Mouse (Mus musculus) brown adipose tissue, adult 24 weeks (tissue): ENCODE results near the gene Atxn2. TPM values are rescaled to one million over a fixed set of nuclear protein-coding genes. Genes with fewer than 3 reads are reported as not detected.
"Not testable (repeated sequence)": the region's sequence is repeated elsewhere in the genome, so short reads cannot be mapped to it uniquely, and the experiment has no call there.

Experiments used
- H3K27ac ChIP-seq: fragments of 200-500 bp; replicated peaks from 2 replicates; pipeline ENCODE4 v1.5.1; 2012; ENCODE audit warnings: low read depth, mild to moderate bottlenecking, low read length
- H3K4me1 ChIP-seq: fragments of 200-500 bp; 2 replicates; pipeline ENCODE4 v1.6.1; 2012; ENCODE audit warnings: low read length, mixed read lengths; ENCODE audit not compliant: control insufficient read depth, insufficient read depth, insufficient read length
- H3K4me3 ChIP-seq: fragments of 200-500 bp; 2 replicates; pipeline ENCODE4 v1.5.1; 2012; ENCODE audit warnings: low read depth, mild to moderate bottlenecking, low read length, moderate library complexity; ENCODE audit not compliant: insufficient read depth
- polyA plus RNA-seq: library from polyadenylated mRNA; stranded (reverse); fragments of >200 nt; gene quantifications from 2 replicates; pipeline ENCODE4 v1.2.4, GENCODE M21; 2012; ENCODE audit not compliant: missing spikeins, insufficient read depth, insufficient read length

Gene Atxn2
- 126 and 135 TPM in 2 replicates for polyA plus RNA-seq

DNA sequence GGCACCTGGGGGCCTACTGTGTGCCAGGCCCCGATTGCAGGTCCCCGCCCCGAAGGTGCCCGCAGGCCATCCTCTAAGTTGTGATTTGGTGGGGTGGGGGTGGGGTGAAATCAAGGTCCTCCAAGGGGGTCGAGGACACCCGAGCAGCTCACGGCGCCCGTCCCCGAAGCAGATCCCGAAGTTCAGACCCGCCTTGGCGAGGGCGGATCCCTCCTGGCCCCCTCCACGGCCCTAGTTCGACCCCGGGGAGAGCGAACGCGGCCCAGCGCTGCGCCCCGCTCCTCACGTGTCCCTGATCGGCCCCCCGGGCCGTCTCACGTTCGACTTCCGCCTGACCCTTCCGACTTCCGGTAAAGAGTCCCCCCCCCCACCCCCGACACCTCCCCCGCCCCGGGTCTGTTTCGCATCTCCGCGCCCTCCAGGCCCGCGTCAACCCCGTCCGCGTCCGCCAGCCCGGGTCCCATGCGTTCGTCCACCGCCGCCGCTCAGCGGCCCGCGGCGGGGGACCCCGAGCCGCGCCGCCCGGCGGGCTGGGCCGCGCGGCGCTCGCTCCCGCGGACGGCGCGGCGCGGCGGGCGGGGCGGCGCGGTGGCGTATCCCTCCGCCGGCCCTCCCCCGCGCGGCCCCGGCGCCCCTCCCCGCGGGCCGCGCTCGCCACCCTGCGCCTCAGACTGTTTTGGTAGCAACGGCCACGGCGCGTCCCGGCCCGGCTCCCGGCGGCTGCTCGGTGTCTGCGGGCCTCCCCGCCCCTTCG lies at the start of gene Atxn2:
Gene Atxn2, plus strand, starts transcription at position 164 of the 754 bp plus-strand sequence.
- Histone ChIP-seq H3K4me1 (peaks cover 9% of the 10 kb centered on the region), H3K27ac (peak within 1 kb of the TSS; percentile 100), H3K4me3 (peak within 1 kb of the TSS; percentile 83)

DNA sequence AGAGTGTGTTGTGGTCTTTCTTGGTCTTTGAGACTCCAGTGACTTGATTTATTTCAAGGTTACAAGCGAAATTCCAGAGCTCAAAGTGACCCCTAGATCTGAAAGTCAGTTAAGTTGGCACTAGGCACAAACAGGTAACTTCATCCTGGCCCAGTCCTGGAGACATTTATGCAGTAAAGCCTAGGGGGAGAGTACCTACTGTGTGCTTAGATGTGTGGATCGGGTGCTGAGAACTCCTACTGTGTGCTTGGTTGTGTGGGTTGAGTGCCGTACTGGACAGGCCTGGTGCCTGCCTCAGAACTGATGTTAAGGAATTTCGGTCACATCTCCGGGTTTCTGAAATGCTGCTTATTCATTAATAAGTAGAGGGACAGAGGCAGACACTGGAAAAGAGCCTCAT lies 49.6 kb upstream of the Atxn2 start:
- Histone ChIP-seq H3K4me3 (peak overlapping the region; percentile 90), H3K27ac (peak overlapping the region; percentile 11; the same call in 1 of the 2 replicates)

DNA sequence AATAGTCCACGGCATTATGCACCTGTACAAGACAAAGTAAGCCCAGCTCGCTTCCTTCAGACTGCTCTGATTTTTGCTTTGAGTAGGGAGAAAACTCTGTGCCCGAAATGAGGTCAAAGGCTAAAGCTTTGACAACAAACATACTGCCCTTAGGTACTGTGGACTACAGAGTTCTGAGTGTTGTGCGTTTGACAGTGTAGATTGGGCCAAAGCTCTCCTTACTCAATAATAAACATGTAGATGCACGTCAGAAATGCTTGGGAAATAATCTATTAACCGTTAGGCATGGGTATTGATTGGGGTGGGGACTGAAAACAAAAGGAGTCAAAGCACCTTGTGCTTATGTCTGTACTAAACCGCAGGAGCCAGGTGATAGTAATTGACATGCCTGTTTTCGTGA lies 47.7 kb upstream of the Atxn2 start:
- H3K4me1 ChIP-seq, result peaks cover 13% of the 10 kb centered on the region; the same call in 1 of the 2 replicates
- H3K27ac ChIP-seq, result no peak overlapping the region
- no peak overlapping the region; the same call in 1 of the 2 replicates for H3K4me3 ChIP-seq

More for the DNA sequence above, 49.6 kb upstream of the Atxn2 start:
- H3K4me1 ChIP-seq, result peaks cover 11% of the 10 kb centered on the region; the same call in 1 of the 2 replicates

DNA sequence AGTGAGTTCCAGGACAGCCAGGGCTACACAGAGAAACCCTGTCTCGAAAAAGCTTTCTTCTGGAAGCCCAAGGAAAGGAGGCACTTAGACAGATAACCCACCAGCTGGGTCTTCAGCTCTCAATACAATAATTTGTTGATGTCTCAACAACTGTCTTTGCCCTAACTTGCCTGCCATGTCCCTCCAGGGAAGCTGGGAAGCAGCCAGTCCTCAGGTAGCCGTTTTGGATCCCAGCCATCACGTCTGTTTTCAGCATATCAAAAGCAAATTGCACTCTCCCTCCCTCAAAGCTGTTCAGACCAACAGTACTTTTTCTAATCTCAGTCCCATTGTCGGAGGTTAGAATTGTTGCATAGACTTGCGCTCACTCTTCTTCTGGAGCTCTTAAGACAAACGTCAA lies 47.1 kb upstream of the Atxn2 start:
- Histone ChIP-seq H3K4me1 (peaks cover 16% of the 10 kb centered on the region; the same call in 1 of the 2 replicates), H3K27ac (no peak overlapping the region), H3K4me3 (no peak overlapping the region)

DNA sequence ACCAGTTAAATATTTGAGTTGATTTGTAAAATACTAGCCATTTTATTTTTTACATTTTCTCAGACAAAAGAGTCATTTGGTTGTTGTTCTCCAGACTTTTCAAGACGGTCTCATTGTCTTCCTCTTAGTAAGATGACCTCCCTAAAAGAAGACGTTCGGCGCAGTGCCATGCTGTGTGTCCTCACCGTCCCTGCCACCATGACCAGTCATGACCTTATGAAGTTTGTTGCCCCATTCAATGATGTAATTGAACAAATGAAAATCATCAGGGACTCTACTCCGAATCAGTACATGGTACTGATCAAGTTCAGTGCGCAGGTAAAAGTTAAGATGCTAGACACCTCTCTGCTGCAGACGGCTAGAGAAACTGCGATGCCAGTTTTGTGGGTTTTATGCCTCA lies 46.2 kb upstream of the Atxn2 start:
- Histone ChIP-seq H3K27ac (no peak overlapping the region), H3K4me3 (no peak overlapping the region), H3K4me1 (peaks cover 16% of the 10 kb centered on the region; the same call in 1 of the 2 replicates)

DNA sequence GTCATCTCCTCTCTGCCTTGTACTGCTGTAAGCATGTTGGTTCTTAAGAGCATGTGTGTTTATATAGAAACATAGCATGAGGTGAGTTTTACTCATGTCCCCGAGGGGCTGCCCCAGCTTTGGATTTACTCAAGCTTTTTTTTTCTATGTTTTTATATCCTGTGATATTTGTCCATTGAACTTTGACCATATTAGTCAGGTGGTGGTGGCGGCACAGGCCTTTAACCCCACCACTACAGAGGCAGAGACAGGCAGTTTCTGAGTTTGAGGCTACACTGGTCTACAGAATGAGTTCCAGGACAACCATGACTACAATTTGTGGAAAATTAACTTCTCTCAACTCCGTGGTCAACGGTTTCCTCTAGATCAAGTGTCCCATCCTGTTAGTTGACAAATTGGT lies 44.1 kb upstream of the Atxn2 start:
- Histone ChIP-seq H3K4me1 (peaks cover 7% of the 10 kb centered on the region; the same call in 1 of the 2 replicates), H3K4me3 (no peak overlapping the region), H3K27ac (peak overlapping the region; percentile 51; the same call in 1 of the 2 replicates)

DNA sequence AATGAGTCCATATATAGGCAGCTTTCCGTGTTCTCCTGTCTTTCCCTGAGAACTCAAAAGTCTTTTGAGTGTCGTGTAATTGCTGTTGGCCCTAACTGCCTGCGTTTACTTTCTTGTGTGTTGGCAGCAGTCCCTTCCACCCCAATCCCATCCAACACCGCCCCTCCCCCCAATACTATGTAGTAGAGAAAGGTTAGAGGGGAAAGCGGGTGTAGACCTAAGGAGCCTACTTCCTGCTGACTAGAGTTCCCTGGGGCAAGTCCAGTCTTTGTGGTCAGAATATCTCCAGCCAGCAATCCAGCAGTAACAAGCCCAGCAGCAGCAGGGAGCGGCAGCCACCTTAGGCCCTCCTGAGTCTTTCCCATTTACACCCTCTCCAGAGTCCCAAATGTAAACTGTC lies 42.7 kb upstream of the Atxn2 start:
- Histone ChIP-seq H3K27ac (no peak overlapping the region), H3K4me1 (peaks cover 5% of the 10 kb centered on the region; the same call in 1 of the 2 replicates), H3K4me3 (no peak overlapping the region)

DNA sequence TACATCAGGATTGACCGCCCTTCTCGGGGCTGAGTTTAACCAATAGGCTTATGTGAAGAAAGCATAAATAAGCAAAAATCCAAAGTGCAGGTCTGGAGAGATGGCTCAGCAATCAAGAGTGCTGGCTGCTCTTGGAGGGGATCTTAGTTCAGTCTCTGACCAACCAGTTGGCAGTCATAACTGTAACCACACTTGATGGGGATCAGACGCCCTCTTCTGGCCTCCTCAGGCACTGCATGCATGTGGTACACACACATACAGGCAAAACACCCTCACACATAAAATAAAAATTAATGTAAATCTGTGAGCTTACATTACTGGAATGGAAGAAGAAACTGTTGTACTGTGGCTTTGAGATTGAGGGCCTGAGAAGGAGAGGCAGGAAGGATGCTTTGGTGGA lies 40.7 kb upstream of the Atxn2 start:
- H3K4me3 ChIP-seq, result no peak overlapping the region

DNA sequence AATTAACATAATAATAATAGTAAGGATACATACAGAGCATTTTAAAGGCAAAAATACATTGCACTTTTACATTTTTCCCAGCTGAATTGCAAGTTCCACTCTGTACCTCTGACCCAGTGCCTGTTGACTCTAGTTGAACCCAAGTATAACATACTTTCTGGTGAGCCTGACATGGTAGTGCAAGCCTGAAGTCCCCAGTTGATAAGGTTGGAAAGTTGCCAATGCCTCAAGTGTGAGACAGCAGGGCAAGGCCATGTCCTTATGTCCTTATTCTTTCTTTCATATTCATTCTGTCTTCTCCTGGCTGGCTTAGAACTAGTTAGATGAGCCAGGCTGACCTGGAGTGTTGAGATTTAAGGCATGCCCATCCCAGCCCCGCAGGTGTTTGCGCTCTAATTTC lies 28.9 kb upstream of the Atxn2 start:
- Histone ChIP-seq H3K4me3 (no peak overlapping the region), H3K4me1 (0 out of 2 replicates have a peak, but pooled peaks cover 2% of the 10 kb centered on the region), H3K27ac (peak overlapping the region; percentile 85)

More for the DNA sequence above, 40.7 kb upstream of the Atxn2 start:
- H3K27ac ChIP-seq, result no peak overlapping the region
- H3K4me1 ChIP-seq, result peaks cover 5% of the 10 kb centered on the region; the same call in 1 of the 2 replicates

DNA sequence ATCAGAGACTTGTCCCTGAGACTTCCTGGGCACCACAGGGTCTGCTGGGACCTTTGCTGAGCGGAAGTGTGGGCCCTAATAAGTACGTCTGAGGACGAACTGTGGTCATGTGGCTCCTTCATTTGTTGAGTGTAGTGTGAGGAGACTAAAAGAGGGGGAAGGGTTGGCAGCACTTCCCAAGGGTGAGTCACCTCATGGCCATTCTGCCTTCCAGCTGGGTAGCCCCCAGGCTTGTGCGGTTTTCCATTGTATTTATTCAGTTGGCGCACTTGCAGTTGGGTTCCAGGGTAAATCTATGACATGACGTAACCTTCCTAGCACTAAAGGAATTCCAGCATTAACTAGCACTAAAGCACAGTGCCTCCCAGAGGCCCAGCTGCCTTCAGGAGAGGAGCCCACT lies 25.6 kb upstream of the Atxn2 start:
- no peak overlapping the region for H3K4me3 ChIP-seq
- H3K4me1 ChIP-seq, result peaks cover 11% of the 10 kb centered on the region
- H3K27ac ChIP-seq, result no peak overlapping the region

DNA sequence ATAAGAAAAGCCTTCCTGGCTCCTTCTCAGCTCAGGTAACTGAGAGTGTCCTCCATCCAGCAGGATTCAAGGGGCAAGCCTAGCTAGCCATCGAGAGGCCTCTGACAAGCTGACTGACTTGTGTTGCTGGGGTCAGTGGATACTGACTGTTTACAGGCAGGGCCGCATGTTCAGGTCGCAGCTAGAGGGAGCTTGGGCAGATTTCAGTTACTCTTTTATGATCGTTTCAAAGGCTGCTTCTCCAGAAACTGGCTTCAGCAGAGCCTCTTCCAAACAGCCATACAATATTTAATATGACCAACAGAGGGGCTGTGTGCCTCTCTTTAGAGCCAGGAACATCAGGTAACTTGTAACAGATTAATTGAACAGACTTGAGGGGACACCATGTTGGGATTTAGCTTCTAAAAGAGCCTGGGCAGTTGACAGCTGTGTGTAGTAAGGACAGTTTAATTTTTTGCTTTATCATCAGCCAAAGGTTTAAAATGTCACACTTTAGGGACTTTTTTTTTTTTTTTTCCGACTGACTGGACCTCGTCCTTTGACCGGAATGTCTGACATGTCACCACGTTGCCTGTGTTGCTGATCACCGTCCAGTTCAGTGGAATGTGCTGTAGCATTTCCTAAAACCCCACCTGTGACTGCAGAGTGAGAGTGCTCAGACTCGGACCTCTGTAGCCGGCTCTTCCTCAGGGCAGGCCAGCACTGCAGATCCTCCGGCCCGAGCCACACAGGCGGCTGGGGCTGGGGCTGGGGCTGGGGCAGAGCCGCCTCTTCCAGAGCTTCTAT lies 24.8 kb upstream of the Atxn2 start:
- H3K4me3 ChIP-seq, result no peak overlapping the region
- H3K27ac ChIP-seq, result peak overlapping the region; percentile 7; the same call in 1 of the 2 replicates
- H3K4me1 ChIP-seq, result peaks cover 13% of the 10 kb centered on the region

DNA sequence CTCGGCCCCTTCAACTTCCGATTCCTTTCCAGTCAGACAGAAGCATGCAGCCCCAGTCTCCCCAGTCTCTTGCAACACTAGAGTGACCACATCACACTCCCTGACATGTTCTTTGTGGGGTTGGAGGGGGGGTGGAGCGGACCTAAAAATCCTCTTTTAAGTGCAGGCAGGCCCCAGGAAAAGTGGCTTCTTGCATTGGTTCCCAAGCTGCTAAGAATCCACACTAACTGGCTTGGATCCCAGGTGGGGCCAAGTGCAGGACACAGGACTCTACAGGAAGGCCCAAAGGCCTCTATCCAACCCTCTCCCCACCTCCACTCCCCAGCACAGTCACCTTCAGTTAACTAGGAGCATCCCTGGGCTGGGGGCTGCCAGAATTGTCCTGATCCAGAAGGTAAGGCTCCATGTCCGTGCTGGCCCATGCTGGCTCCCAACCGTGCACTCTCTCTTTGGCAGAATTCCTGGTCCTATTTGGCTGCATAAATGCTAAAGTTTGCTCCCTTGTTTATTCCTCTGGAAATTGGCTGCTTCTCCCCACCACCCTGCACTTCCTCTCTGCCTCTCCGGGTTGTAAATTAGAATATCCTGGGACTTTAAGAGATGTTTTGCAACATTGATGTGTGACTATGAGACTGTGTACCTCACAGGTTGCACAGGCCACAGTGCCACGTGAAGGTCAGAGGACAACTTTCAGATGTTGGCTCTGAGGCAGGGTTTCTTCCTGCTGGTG lies 20.5 kb upstream of the Atxn2 start:
- Histone ChIP-seq H3K4me1 (peaks cover 10% of the 10 kb centered on the region), H3K4me3 (no peak overlapping the region), H3K27ac (peak overlapping the region; percentile 61)

DNA sequence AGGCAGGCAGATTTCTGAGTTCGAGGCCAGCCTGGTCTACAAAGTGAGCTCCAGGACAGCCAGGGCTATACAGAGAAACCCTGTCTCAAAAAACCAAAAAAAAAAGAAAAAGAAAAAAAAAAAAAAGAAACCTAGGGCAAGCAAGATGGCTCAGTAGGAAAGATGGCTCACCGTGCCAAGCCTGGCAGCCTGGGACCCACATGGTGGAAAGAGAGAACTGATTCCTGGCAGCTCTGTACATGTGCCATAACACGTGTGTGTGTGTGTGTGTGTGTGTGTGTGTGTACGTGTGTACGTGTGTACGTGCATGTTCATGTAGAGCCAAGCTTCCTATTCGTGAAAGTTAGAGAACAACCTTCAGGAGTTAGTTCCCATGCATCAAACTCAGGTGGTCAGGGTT lies 19.7 kb upstream of the Atxn2 start:
- H3K4me3 ChIP-seq, H3K27ac ChIP-seq: not testable (repeated sequence)
- peaks cover 10% of the 10 kb centered on the region for H3K4me1 ChIP-seq

DNA sequence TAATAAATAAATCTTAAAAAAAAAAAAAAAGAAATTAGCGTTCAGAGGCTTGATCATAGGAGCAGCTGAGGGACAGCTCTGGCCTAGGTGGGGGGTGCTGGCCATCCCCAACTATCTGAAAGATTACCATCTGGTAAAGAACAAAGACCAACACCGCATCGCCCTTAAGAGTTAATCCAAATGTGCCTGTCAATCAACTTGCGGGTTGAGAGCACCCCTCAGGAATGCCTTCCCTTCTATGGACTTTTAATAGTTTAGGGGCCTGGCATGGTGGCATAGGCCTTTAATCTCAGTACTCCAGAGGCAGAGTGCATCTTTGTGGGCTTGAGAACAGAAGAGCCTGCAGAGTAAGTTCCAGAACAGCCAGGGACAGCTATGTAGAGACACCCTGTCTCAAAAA lies 18.2 kb upstream of the Atxn2 start:
- Histone ChIP-seq H3K4me3 (no peak overlapping the region), H3K4me1 (peaks cover 10% of the 10 kb centered on the region), H3K27ac (no peak overlapping the region)

DNA sequence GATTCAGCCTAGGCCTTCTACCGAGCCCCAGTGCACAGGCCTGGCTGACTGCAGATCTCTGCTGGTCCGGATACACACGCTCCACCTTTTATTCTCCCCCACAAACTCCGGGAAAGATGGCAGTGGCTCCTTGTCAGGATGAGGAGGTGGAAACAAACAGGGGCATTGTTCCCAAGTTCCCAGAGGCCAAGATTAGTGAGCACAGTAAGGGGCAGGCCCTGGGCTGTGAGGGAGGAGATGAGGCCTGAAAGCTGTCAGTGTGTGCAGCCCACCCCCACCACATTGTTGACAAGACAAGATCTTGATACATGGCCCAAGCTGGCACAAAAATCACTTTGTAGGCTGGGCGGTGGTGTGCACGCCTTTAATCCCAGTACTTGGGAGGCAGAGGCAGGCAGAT lies 14.4 kb upstream of the Atxn2 start:
- peaks cover 3% of the 10 kb centered on the region; the same call in 1 of the 2 replicates for H3K4me1 ChIP-seq
- H3K4me3 ChIP-seq, result no peak overlapping the region
- no peak overlapping the region for H3K27ac ChIP-seq
